Mouse (Mus musculus) limb, embryonic 10.5 days (tissue): Measurements from ENCODE around the gene Lrrc38. TPM values are rescaled to one million over a fixed set of nuclear protein-coding genes. Genes with fewer than 3 reads are reported as not detected.

Source experiments
- DNase-seq: peaks from one replicate; pipeline ENCODE4 v3.0.0-alpha.2; 2017; ENCODE audit warnings: low spot score
- H3K27ac ChIP-seq: fragments of 300-500 bp; sonication (generic); 2 replicates; pipeline ENCODE4 v1.5.1; 2016; ENCODE audit warnings: mild to moderate bottlenecking
- H3K27me3 ChIP-seq: fragments of 300-500 bp; sonication (generic); 2 replicates; pipeline ENCODE4 v1.6.1; 2016; ENCODE audit warnings: low read depth, mild to moderate bottlenecking; ENCODE audit not compliant: poor library complexity, severe bottlenecking
- H3K36me3 ChIP-seq: fragments of 300-500 bp; sonication (generic); 2 replicates; pipeline ENCODE4 v1.6.1; 2016; ENCODE audit warnings: mild to moderate bottlenecking, moderate library complexity
- H3K4me1 ChIP-seq: fragments of 300-500 bp; sonication (generic); 2 replicates; pipeline ENCODE4 v1.6.1; 2016
- H3K4me3 ChIP-seq: fragments of 300-500 bp; sonication (generic); 2 replicates; pipeline ENCODE4 v1.5.1; 2016; ENCODE audit warnings: mild to moderate bottlenecking, moderate library complexity
- H3K9me3 ChIP-seq: fragments of 300-500 bp; sonication (generic); replicated peaks from 2 replicates; pipeline ENCODE4 v1.6.1; 2016; ENCODE audit warnings: mild to moderate bottlenecking
- WGBS: fragments of 180-500 bp; shearing (Covaris S2); methylation state at CpG from one replicate; pipeline ENCODE4 v1.1.7; 2016; 5-methylcytosine and 5-hydroxymethylcytosine counted together
- polyA plus RNA-seq: library from polyadenylated mRNA; unstranded; fragments of >200 nt; fragmentation: Nextera tagmentation; extraction: Ambion mirVana; gene quantifications from 2 replicates; pipeline ENCODE4 v1.2.1, GENCODE M21; 2016

Lrrc38 gene
- polyA plus RNA-seq, 1 experiment from 2014 or later, result 0.14 TPM

DNA sequence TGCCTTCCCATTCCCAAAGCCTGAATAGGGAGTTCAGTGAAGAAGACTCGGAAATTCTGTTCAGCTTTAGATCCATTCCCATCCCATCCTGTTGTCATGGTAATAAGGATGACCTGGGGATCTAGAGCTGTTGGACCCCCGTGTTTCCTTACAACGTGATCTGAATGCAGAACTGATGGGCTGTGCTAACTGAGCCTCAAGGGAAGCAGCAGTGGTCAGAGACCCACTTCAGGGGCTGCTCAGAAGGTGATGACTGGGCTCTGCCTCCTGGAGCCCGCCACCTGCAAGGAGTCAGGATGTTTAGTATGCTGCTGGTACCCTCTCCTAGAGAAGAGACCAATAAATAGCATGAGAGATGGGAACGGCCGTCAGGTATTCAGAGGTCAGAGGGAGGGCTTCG lies 29.9 kb downstream of the Lrrc38 start:
- DNase-seq, result no peak
- no peaks in the 10 kb centered on the region for H3K4me1 ChIP-seq
- H3K27me3 ChIP-seq, result peaks cover 18% of the 10 kb centered on the region
- no peaks in the 10 kb centered on the region for H3K9me3 ChIP-seq
- H3K36me3 ChIP-seq, result no peaks in the 10 kb centered on the region
- 50% methylated on average over 7 of the region's 7 CpGs for WGBS
- H3K4me3 ChIP-seq, result no peak overlapping the region
- H3K27ac ChIP-seq, result no peak overlapping the region

DNA sequence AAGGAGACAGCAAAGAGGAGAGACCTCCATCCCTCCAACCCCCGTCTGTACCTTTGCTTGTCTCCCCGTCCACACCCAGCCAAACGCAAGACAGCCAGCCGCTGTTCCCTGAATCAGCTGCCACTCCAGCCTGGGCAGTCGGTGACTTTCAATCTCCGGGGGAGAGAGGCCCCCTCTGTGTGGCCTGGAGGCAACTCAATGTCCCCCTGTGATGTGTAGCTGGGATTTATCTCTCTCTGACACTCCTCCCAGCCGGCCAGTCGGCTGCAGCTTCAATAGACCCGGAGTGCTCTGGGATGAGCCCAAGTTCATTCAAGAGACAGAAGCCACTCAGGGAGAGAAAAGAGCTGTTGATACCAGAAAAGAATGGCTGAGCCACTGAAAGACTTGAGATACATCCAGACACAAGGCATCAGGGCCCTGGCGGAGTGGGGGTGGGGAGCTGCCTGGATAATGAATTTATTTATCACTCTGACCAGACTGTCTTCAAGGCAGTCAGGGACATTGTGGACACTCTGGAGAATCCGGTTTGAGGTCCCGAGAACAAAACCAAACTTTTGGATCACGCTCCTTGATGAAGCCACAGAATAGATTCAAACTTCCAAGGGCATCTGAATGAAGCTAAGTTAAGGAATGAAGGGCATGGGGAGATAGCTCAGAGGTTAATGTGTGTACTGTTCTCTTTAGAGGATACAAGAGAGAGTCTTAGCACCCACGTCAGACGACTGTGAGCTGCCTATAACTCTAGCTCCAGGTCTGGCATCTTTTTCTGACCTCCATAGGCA lies 30.6 kb downstream of the Lrrc38 start:
- no peak for DNase-seq
- Histone ChIP-seq H3K27ac (no peak overlapping the region), H3K9me3 (no peaks in the 10 kb centered on the region), H3K36me3 (no peaks in the 10 kb centered on the region), H3K4me1 (no peaks in the 10 kb centered on the region), H3K27me3 (peaks cover 18% of the 10 kb centered on the region), H3K4me3 (no peak overlapping the region)
- 32% methylated on average over 15 of the region's 15 CpGs for WGBS

DNA sequence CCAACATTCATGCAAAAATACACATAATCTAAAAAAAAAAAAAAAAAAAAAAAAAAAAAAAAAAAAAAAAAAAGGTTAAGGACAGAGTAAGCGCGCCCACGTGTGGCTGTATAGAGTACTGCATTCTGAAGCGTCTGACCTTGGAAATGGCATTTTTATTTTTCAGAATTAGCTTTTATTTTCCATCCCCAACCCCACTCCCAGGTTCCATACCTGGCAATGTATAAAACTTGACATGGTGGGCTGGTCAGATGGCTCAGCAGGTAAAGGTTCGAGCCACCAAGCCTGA lies 31.1 kb downstream of the Lrrc38 start:
- Histone ChIP-seq H3K36me3 (no peaks in the 10 kb centered on the region), H3K4me3 (no peak overlapping the region), H3K9me3 (no peaks in the 10 kb centered on the region), H3K27me3 (peaks cover 18% of the 10 kb centered on the region), H3K27ac (no peak overlapping the region), H3K4me1 (no peaks in the 10 kb centered on the region)
- WGBS, result 2% methylated on average over 5 of the region's 5 CpGs
- peak; percentile 54 for DNase-seq

DNA sequence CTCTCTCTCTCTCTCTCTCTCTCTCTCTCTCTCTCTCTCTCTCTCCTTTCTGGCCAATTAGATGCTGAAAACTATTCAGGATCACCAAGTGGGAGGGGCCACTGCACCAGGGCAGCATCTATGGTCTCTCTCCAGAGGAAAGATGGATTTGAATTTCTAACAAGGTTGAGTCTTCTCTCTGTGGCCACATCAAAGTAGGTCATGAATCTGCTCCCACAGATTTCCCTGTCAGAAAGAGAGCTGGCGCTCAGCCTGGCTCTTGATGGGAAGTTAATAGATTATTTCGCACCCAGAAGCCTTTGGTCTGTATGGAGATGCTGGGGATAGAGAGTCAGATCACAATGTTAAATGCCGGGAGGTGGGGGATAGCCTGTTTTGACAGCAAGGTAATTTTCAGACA lies 32.6 kb downstream of the Lrrc38 start:
- H3K9me3 ChIP-seq, result no peaks in the 10 kb centered on the region
- WGBS, result 73% methylated on average over 3 of the region's 3 CpGs
- H3K4me3 ChIP-seq, result no peak overlapping the region
- H3K4me1 ChIP-seq, result no peaks in the 10 kb centered on the region
- peaks cover 18% of the 10 kb centered on the region for H3K27me3 ChIP-seq
- no peak for DNase-seq
- H3K36me3 ChIP-seq, result no peaks in the 10 kb centered on the region
- no peak overlapping the region for H3K27ac ChIP-seq

DNA sequence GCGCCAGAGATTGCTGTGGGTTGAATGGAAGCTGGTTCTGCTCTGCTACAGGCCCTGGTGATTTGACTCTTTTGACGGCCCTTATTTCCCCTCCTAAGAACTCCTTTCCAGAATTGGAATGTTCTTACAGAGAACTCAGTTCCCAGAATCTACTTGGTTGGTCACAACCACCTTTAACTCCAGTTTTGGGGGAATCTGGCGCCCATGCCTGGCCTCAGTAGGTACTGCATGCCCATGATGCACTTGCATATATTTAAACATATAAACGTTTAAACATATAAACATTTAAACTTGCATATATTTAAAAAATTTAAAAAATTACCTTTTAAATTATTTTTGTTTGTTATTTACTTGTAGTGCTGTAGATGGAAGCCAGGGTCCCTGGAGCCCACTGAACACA lies 34.1 kb downstream of the Lrrc38 start:
- H3K9me3 ChIP-seq, result no peaks in the 10 kb centered on the region
- no peaks in the 10 kb centered on the region for H3K36me3 ChIP-seq
- DNase-seq, result no peak
- H3K4me1 ChIP-seq, result no peaks in the 10 kb centered on the region
- 43% methylated on average over 4 of the region's 4 CpGs for WGBS
- peaks cover 15% of the 10 kb centered on the region for H3K27me3 ChIP-seq
- no peak overlapping the region for H3K27ac ChIP-seq
- no peak overlapping the region for H3K4me3 ChIP-seq

DNA sequence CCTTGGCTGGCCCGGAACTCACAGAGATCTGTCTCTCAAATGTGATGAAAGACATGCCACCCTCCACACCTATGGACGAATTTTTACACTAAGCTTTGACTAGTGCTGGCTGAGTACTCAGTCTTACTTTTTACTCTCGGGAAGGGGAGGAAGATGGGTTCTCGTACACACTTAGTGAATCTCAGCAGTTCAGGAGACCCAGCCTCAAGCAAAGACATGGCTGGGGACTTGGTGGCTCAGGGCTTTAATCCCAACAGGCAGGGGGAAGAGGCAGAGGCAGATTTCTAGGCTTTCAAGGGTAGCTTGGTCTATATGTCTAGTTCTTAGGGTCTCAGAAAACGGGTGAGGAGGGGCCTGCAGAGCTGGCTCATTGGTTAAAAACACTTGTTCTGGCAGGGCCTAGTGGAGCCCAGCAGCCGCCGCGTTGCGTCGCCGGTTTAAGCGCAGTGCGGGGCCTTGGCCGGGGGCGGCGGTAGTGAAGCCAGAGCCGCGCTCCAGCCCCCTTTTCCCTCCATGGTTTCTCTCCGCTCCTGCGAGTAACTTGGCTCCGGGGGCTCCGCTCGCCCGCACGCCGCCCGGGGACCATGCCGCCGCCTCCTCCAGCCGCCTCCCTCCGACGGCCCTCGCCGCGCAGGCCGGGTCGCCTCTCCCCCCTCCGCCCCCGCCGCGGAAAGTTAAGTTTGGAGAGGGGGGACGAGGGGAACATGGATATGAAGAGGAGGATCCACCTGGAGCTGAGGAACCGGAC lies 39.6 kb downstream of the Lrrc38 start:
- Histone ChIP-seq H3K9me3 (0 out of 2 replicates have a peak, but pooled peaks cover 2% of the 10 kb centered on the region), H3K27ac (peak overlapping the region; percentile 58; the same call in 1 of the 2 replicates), H3K4me1 (0 out of 2 replicates have a peak, but pooled peaks cover 3% of the 10 kb centered on the region), H3K4me3 (peak overlapping the region; percentile 45), H3K36me3 (no peaks in the 10 kb centered on the region), H3K27me3 (no peaks in the 10 kb centered on the region)
- DNase-seq, result peak; percentile 80
- 8% methylated on average over 41 of the region's 43 CpGs for WGBS

DNA sequence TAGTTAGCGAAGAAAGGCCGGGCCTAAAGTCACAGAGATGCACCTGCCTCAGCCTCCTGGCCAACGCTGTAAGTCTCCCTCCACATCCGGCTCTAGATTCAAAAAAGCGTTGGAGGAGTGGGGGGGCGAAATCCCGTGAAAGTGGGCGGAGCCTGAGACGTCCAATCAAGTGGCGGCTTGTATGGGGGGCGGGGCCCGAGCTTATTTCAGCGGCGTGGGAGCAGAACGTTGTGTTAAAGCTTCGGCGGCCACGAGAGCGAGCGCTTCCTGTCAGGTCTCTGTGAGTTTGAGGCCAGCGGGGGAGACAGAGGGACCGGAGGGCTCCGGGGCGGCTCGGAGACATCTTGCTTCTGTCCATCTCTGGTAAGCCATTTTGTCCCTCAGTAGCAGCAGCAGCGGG lies 44.6 kb downstream of the Lrrc38 start, which contains the start of gene Pramel1:
Pramel1 (plus strand) TSS at position 248 of the 400 bp plus-strand sequence.
- no peak for DNase-seq
- 0 out of 2 replicates have a peak, but pooled peaks cover under 1% of the 10 kb centered on the region for H3K4me1 ChIP-seq
- H3K4me3 ChIP-seq, result no peak within 1 kb of the TSS
- H3K27ac ChIP-seq, result no peak within 1 kb of the TSS
- 74% methylated on average over 26 of the region's 26 CpGs for WGBS
- no peaks in the 10 kb centered on the region for H3K36me3 ChIP-seq
- H3K27me3 ChIP-seq, result no peaks in the 10 kb centered on the region
- 0 out of 2 replicates have a peak, but pooled peaks cover 2% of the 10 kb centered on the region for H3K9me3 ChIP-seq

DNA sequence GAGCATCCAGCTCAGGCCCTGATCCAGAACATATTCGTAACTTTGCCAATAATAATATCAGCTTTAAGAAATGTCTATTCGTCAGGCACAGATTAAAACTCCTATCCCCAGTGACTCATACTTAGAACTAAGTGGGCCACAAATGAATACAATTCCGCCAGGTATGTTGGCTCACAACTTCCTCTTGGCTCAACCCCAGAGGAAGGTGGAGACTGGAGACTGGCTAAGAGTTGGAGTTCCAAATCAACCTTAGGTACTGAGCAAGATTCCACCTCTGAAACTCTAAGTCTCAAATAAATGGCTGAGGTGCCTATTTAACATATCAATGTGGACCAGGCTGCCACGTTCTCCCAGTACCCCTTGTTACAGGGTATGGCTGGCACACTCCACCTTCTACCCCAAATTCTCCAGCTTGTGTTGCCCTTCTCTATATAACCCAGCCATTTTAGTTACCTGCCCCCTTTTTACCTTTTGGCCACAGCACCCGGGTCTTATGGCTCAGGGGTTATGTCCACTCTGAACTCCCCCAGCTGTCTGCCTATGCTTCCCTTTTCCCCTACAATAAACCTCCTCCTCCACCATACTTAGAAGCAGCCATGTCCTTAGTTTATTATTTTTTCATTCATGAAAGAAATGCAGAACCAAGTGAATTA lies 62.1 kb downstream of the Lrrc38 start:
- Histone ChIP-seq H3K27ac (peak overlapping the region; percentile 87), H3K4me1 (peaks cover 5% of the 10 kb centered on the region; the same call in 1 of the 2 replicates), H3K4me3 (peak overlapping the region; percentile 63), H3K9me3 (no peaks in the 10 kb centered on the region), H3K27me3 (no peaks in the 10 kb centered on the region), H3K36me3 (peaks cover 27% of the 10 kb centered on the region)
- WGBS, result 71% methylated on average over 5 of the region's 5 CpGs
- DNase-seq, result no peak

DNA sequence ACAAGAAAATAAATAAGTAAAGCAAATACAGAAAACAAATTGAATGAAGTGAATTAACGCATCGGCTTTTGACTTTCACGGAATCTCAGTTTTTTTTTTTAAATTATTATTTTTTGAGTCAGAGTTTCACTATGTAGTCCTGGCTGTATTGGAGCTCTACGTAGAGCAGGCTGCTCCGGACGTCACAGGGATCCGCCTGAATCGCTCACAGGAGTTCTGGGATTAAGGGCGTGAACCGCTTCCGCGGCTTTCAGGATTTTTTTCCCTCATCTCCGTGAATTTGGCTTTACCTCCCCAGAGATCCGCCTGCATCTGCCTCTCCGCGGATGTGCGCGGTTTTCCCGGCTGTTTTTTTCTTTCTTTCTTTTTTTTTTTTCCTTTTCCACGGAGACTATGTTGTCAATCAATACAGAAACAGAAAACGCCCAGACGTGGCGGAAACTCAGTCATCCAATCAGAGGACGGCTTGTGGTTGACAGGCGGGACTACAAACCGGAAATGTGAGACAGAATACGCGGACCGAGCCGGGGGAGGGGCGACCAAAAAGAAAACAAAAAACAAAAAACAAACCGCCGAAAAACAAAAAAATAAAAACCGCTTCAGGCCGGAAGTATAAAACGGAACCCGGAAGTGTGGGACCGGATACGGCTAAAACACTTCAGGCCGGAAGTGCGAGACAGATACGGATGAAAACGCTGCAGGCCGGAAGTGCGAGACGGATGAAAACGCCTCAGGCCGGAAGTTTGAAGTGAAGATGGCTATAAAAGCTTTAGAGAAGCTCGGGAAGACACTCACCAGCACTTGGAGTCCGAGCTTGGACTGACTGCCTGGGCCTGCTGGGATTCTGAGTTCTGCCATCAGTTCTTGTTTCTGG lies 62.9 kb downstream of the Lrrc38 start, which contains the start of gene Pramef8:
Pramef8 (plus strand) TSS at position 208 of the 874 bp plus-strand sequence.
- Histone ChIP-seq H3K4me1 (peaks cover 5% of the 10 kb centered on the region; the same call in 1 of the 2 replicates), H3K36me3 (peaks cover 35% of the 10 kb centered on the region), H3K27ac (peak within 1 kb of the TSS; percentile 87), H3K9me3 (no peaks in the 10 kb centered on the region), H3K4me3 (peak within 1 kb of the TSS; percentile 63), H3K27me3 (no peaks in the 10 kb centered on the region)
- peak; percentile 88 for DNase-seq
- under 1% methylated on average over 50 of the region's 50 CpGs for WGBS

DNA sequence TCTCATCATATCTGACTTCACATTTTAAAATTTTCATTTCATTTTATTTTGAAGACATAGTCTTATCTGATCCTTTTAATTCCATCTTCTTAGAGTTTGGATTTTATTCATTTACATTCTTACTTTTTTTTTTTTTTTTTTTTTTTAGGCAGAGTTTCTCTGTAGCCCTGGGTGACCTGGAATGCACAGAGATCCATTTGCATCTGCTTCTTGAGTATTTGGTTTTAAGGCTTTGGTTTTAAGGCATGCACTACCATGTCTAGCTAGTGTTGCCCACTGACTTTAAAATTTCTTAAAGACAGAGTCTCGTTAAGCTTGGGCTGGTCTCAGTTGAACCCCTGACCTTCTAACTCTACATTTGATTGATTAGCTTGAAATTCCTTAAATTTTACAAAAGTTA lies 64.1 kb downstream of the Lrrc38 start:
- Histone ChIP-seq H3K27me3 (no peaks in the 10 kb centered on the region), H3K27ac (no peak overlapping the region), H3K36me3 (peaks cover 46% of the 10 kb centered on the region), H3K4me3 (peak overlapping the region; percentile 63; the same call in 1 of the 2 replicates), H3K4me1 (peaks cover 5% of the 10 kb centered on the region; the same call in 1 of the 2 replicates), H3K9me3 (no peaks in the 10 kb centered on the region)
- no peak for DNase-seq
- WGBS, result 94% methylated on average over 1 of the region's 1 CpGs

DNA sequence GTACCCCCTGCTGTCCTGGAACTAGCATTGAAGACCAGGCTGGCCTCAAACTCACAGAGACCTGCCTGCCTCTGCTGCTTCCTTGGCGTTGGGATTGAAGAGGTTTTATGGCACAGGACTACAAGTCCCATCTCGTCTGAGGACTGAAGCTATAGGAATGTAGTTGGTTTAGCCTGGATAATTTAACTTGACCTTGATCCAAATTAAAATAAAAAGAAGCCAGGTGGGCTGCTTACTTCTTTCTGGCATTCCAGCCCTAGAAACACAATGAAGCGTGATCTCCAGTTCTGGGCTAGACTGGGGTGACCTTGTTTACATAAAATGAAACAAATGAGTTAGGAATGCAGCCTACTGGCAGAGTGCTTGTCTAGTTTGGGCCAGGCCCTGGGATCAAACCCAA lies 64.6 kb downstream of the Lrrc38 start:
- Histone ChIP-seq H3K9me3 (no peaks in the 10 kb centered on the region), H3K27ac (no peak overlapping the region), H3K36me3 (peaks cover 51% of the 10 kb centered on the region), H3K4me1 (peaks cover 5% of the 10 kb centered on the region; the same call in 1 of the 2 replicates), H3K4me3 (no peak overlapping the region), H3K27me3 (no peaks in the 10 kb centered on the region)
- no peak for DNase-seq
- WGBS, result 94% methylated on average over 3 of the region's 3 CpGs
